Mouse (Mus musculus) testis, adult 2 months (tissue): Measurements from ENCODE around the gene Fkbp15. TPM values are rescaled to one million over a fixed set of nuclear protein-coding genes. Genes with fewer than 3 reads are reported as not detected.

Source experiments
- H3K27ac ChIP-seq: fragments of 200-500 bp; 2 replicates; pipeline ENCODE4 v1.5.1; 2012; ENCODE audit warnings: low read depth, low read length; ENCODE audit not compliant: control insufficient read depth, insufficient read depth
- H3K27me3 ChIP-seq: fragments of 200-500 bp; 2 replicates; pipeline ENCODE4 v1.6.1; 2012; ENCODE audit warnings: mild to moderate bottlenecking, low read length, moderate library complexity; ENCODE audit not compliant: control insufficient read depth, insufficient read depth
- H3K36me3 ChIP-seq: fragments of 200-500 bp; 2 replicates; pipeline ENCODE4 v1.6.1; 2012; ENCODE audit warnings: mild to moderate bottlenecking, low read length; ENCODE audit not compliant: control insufficient read depth, insufficient read depth
- H3K4me1 ChIP-seq: fragments of 200-500 bp; 2 replicates; pipeline ENCODE4 v1.6.1; 2012; ENCODE audit warnings: low read length; ENCODE audit not compliant: control insufficient read depth, insufficient read depth
- H3K4me3 ChIP-seq: fragments of 200-500 bp; 2 replicates; pipeline ENCODE4 v1.5.1; 2012; ENCODE audit warnings: low read depth, mild to moderate bottlenecking, low read length, moderate library complexity, mixed read lengths; ENCODE audit not compliant: control insufficient read depth
- CTCF ChIP-seq: fragments of 200-500 bp; IDR thresholded peaks from 2 replicates; pipeline ENCODE4 v1.5.1; 2012; ENCODE audit warnings: low read depth, mild to moderate bottlenecking, inconsistent platforms, low read length, moderate library complexity; ENCODE audit not compliant: control insufficient read depth, insufficient read depth, insufficient replicate concordance
- POLR2A ChIP-seq: fragments of 200-500 bp; IDR thresholded peaks from 2 replicates; pipeline ENCODE4 v1.6.1; 2012; ENCODE audit warnings: low read depth, mild to moderate bottlenecking, inconsistent platforms, low read length, moderate library complexity; ENCODE audit not compliant: control insufficient read depth
- polyA plus RNA-seq: library from polyadenylated mRNA; depleted of rRNA; stranded (reverse); fragments of >200 nt; gene quantifications from 2 replicates; pipeline ENCODE4 v1.2.3, GENCODE M21; 2012

The Fkbp15 gene
- polyA plus RNA-seq, 1 experiment = 6.1 TPM

- Histone ChIP-seq H3K4me3 (no peak overlapping the region), H3K4me1 (no peaks in the 10 kb centered on the region), H3K27me3 (no peaks in the 10 kb centered on the region), H3K27ac (no peak overlapping the region), H3K36me3 (no peaks in the 10 kb centered on the region)
- TF ChIP-seq POLR2A = no peak
- no peak for TF ChIP-seq CTCF
Observed at GRCm38 (mm10) chr4:62383752-62384151, 23.4 kb upstream of the Fkbp15 start.

- TF ChIP-seq POLR2A (no peak), CTCF (no peak)
- no peak overlapping the region for H3K4me3 ChIP-seq
- no peaks in the 10 kb centered on the region for H3K27me3 ChIP-seq
- H3K27ac ChIP-seq = no peak overlapping the region
- H3K4me1 ChIP-seq = no peaks in the 10 kb centered on the region
- H3K36me3 ChIP-seq = no peaks in the 10 kb centered on the region
Observed at GRCm38 (mm10) chr4:62383207-62383606, 22.9 kb upstream of the Fkbp15 start.

GRCm38 (mm10) chr4:62379724-62380381, 19.5 kb upstream of the Fkbp15 start:
- Histone ChIP-seq H3K4me3 (no peak overlapping the region), H3K4me1 (peaks cover 2% of the 10 kb centered on the region), H3K36me3 (no peaks in the 10 kb centered on the region), H3K27me3 (no peaks in the 10 kb centered on the region), H3K27ac (no peak overlapping the region)
- TF ChIP-seq CTCF = no peak
- no peak for TF ChIP-seq POLR2A

- H3K36me3 ChIP-seq = no peaks in the 10 kb centered on the region
- peaks cover 2% of the 10 kb centered on the region for H3K4me1 ChIP-seq
- H3K4me3 ChIP-seq = no peak overlapping the region
- TF ChIP-seq CTCF (no peak), POLR2A (no peak)
- no peaks in the 10 kb centered on the region for H3K27me3 ChIP-seq
- no peak overlapping the region for H3K27ac ChIP-seq
Observed at GRCm38 (mm10) chr4:62376123-62376522, 15.8 kb upstream of the Fkbp15 start.

- H3K4me1 ChIP-seq = peaks cover 2% of the 10 kb centered on the region
- H3K27me3 ChIP-seq = no peaks in the 10 kb centered on the region
- 0 out of 2 replicates have a peak overlapping the region, but pooled peaks have one; percentile 17 for H3K27ac ChIP-seq
- H3K4me3 ChIP-seq = no peak overlapping the region
- H3K36me3 ChIP-seq = no peaks in the 10 kb centered on the region
- no peak for TF ChIP-seq POLR2A
- TF ChIP-seq CTCF = no peak
Observed at GRCm38 (mm10) chr4:62374342-62374741, 14.0 kb upstream of the Fkbp15 start.

GRCm38 (mm10) chr4:62373668-62374067, 13.3 kb upstream of the Fkbp15 start:
- H3K4me1 ChIP-seq = peaks cover 2% of the 10 kb centered on the region
- H3K27me3 ChIP-seq = no peaks in the 10 kb centered on the region
- H3K27ac ChIP-seq = no peak overlapping the region
- H3K4me3 ChIP-seq = no peak overlapping the region
- TF ChIP-seq POLR2A = no peak
- TF ChIP-seq CTCF = no peak
- no peaks in the 10 kb centered on the region for H3K36me3 ChIP-seq

- Histone ChIP-seq H3K4me3 (no peak overlapping the region), H3K36me3 (no peaks in the 10 kb centered on the region), H3K4me1 (peaks cover 2% of the 10 kb centered on the region), H3K27me3 (no peaks in the 10 kb centered on the region), H3K27ac (no peak overlapping the region)
- no peak for TF ChIP-seq POLR2A
- TF ChIP-seq CTCF = no peak
Observed at GRCm38 (mm10) chr4:62372818-62373520, 12.6 kb upstream of the Fkbp15 start.
